Mouse (Mus musculus): ENCODE measurements around the gene Enox1.

Gene Enox1

GRCm38 (mm10) chr14:77633172-77633542 is 476.6 kb downstream of the Enox1 start:
- no peak for TF ChIP-seq GATA4 (IDR thresholded peaks at IDR 0.05; ENCODE audit: insufficient replicate concordance, low read length)

GRCm38 (mm10) chr14:77636931-77637330 is 480.4 kb downstream of the Enox1 start:
- no peak for TF ChIP-seq GATA4 (IDR thresholded peaks at IDR 0.05; ENCODE audit: insufficient replicate concordance, low read length)

GRCm38 (mm10) chr14:77638148-77638547 is 481.6 kb downstream of the Enox1 start:
- TF ChIP-seq GATA4 (IDR thresholded peaks at IDR 0.05; ENCODE audit: insufficient replicate concordance, low read length) = no peak

GRCm38 (mm10) chr14:77638616-77639015 is 482.1 kb downstream of the Enox1 start:
- no peak for TF ChIP-seq GATA4 (IDR thresholded peaks at IDR 0.05; ENCODE audit: insufficient replicate concordance, low read length)

DNA sequence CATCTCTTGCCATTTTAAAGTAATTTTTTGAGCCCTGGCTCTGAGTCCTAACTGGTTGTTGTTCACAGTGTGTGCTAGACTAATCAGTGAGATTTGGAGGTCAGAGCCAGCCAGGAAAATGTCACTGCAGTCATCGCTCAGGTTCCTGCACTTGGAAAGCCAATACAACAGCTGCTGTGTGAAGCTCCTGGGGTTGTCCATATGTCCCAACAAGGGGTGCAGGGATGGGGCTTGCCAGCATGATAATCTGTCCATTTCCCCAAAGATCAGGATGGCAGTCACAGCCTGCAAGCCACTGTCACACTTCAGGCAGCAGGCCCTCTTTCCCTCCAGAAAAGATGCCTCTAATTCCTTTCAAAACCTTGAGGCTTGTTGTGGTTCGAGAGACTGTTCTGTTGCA is 483.0 kb downstream of the Enox1 start:
- no peak for TF ChIP-seq GATA4 (IDR thresholded peaks at IDR 0.05; ENCODE audit: insufficient replicate concordance, low read length)

DNA sequence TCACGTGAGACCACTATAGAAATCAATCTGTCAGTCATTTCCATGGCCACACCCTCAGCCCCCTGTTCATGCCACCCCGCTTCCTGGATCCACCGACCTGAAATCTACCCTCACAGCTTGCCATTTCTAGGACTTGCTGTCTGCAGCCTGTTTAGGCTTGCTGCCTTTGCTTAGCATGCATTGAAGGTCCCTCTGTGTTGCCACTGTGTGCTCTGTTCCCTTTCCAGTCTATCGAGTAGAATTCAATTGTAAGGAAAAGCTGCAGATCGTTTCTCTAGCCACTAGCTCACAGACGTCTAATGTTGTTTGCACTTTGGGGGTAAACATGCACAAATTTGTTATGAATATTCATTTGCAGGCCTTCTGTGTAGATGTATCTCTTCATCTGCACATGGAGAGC is 485.8 kb downstream of the Enox1 start:
- no peak for TF ChIP-seq GATA4 (IDR thresholded peaks at IDR 0.05; ENCODE audit: insufficient replicate concordance, low read length)

DNA sequence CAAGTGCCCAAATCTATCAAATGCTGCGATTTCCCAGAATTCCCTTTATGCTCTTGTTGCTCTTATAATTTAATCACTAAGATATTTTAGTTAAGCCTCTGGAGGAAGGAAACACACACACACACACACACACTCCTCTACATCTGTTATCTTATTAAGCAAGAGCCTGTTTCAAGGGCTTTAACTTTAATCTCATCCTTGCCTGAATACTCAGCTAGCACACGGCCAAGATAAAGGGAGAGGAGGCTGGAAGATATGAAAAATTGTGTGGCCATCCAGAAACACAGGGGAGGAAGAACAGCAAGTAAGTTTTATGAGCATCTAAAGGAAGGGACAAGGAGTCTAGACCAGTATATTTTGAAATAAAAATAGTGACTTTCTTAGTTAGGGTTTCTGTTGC is 489.6 kb downstream of the Enox1 start:
- TF ChIP-seq GATA4 (IDR thresholded peaks at IDR 0.05; ENCODE audit: insufficient replicate concordance, low read length) = no peak

- no peak for TF ChIP-seq GATA4 (IDR thresholded peaks at IDR 0.05; ENCODE audit: insufficient replicate concordance, low read length)
These were observed 490.5 kb downstream of the Enox1 start for GRCm38 (mm10) chr14:77647017-77647416.

DNA sequence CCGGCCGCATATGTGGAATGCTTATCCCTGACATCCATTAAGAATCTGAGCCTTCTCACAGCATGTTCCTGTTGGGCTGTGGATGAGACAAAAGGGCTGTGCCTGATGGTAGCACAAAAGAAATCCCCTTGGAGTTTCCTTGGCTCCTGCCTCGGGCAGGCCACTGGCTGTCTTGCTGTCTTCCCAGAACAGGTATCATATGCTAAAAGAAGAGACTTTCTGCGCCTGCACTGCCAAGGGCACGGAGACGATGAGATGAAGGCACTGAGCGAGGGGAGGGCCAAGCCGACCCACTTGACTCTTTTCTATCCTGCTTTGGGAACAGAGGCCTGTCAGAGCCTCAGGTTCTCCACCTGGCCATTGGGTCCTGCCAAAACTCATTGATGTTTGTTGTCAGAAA is 491.7 kb downstream of the Enox1 start:
- no peak for TF ChIP-seq GATA4 (IDR thresholded peaks at IDR 0.05; ENCODE audit: insufficient replicate concordance, low read length)

GRCm38 (mm10) chr14:77658739-77659138 is 502.2 kb downstream of the Enox1 start:
- TF ChIP-seq GATA4 (IDR thresholded peaks at IDR 0.05; ENCODE audit: insufficient replicate concordance, low read length) = no peak

- TF ChIP-seq GATA4 (IDR thresholded peaks at IDR 0.05; ENCODE audit: insufficient replicate concordance, low read length) = no peak
These were observed 505.7 kb downstream of the Enox1 start for GRCm38 (mm10) chr14:77662273-77662672.

- TF ChIP-seq GATA4 (IDR thresholded peaks at IDR 0.05; ENCODE audit: insufficient replicate concordance, low read length) = no peak
These were observed 506.4 kb downstream of the Enox1 start for GRCm38 (mm10) chr14:77662994-77663393.

GRCm38 (mm10) chr14:77668096-77668495 is 511.5 kb downstream of the Enox1 start:
- TF ChIP-seq GATA4 (IDR thresholded peaks at IDR 0.05; ENCODE audit: insufficient replicate concordance, low read length) = no peak

DNA sequence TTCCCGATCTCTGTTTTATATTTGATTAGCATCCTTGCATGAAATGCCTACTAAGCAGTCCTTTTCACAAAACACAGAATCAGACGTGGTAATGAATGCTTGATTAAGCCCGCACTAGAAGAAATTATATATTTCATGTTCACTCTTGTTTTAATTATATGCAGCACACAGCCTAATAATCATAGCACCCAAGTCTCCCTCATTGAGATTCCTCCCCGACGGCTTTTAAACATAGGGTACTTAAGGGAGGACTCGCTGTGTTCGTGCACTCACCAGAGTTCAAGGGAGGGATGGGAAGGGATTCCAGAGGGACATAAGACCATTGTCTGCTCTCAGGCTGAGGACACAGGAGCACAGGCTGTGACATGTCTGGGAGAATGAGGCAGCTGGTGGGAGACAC is 512.9 kb downstream of the Enox1 start:
- no peak for TF ChIP-seq GATA4 (IDR thresholded peaks at IDR 0.05; ENCODE audit: insufficient replicate concordance, low read length)

DNA sequence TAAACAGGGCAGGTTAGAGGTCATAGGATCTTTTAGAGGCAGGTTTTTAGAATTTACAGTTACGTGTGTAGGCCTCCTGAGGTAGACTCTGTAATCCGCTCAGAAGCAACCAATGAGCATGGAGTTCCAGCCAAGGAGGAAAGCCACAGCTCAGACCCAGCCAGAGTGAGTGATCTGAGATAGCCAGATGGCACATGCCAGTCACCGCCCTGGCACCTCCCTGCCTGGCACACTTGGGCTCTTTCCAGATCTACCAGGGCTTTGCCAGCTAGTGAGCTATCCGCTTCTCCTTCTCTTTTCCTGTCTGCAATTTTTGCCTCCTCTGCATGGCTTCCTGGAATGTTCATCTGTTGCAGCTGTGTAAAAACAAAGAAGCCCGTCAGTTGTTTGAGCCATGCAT is 514.4 kb downstream of the Enox1 start:
- no peak for TF ChIP-seq GATA4 (IDR thresholded peaks at IDR 0.05; ENCODE audit: insufficient replicate concordance, low read length)

- TF ChIP-seq GATA4 (IDR thresholded peaks at IDR 0.05; ENCODE audit: insufficient replicate concordance, low read length) = no peak
These were observed 515.4 kb downstream of the Enox1 start for GRCm38 (mm10) chr14:77671961-77672360.

GRCm38 (mm10) chr14:77673138-77673537 is 516.6 kb downstream of the Enox1 start:
- TF ChIP-seq GATA4 (IDR thresholded peaks at IDR 0.05; ENCODE audit: insufficient replicate concordance, low read length) = no peak

DNA sequence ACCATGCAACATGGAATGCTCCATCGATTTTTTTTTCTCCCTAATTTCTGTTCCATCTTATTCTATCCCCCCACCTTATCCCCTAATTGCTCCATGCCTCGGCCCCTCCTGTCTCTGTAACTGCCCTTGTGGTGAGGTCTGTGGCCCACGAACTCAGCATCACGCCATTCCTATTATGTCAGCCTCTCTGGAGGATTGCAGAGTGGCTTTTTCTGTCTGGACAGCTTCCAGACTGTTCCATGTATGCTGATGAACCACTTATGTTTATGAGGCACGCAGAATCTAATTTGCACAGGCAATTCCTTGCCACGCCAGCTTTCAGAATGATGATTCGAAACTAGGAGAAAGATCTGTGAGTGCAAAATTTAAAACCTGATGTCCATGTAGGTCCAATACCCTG is 521.4 kb downstream of the Enox1 start:
- no peak for TF ChIP-seq GATA4 (IDR thresholded peaks at IDR 0.05; ENCODE audit: insufficient replicate concordance, low read length)
